Mouse (Mus musculus): Measurements from ENCODE around the gene Ndufb5. TPM values are rescaled to one million over a fixed set of nuclear protein-coding genes. Genes with fewer than 3 reads are reported as not detected.

Gene Ndufb5
- 304 TPM in 2 replicates for polyA plus RNA-seq (2014; fragmentation: Nextera tagmentation; extraction: Ambion mirVana)

- Histone ChIP-seq H3K4me2 (peak within 1 kb of the TSS; percentile 86), H3K4me1 (ENCODE audit: insufficient read depth) (0 out of 2 replicates have a peak, but pooled peaks cover 3% of the 10 kb centered on the region), H3K27ac (ENCODE audit: low read depth) (peak within 1 kb of the TSS; percentile 73; the same call in 1 of the 2 replicates), H3K9me3 (ENCODE audit: low read depth, low read length) (no peaks in the 10 kb centered on the region), H3K36me3 (ENCODE audit: insufficient read depth) (peaks cover 32% of the 10 kb centered on the region), H3K4me3 (ENCODE audit: low read depth, low read length) (peak within 1 kb of the TSS; percentile 87), H3K9ac (peak within 1 kb of the TSS; percentile 86), H3K27me3 (ENCODE audit: insufficient read depth, low read length) (no peaks in the 10 kb centered on the region)
- ATAC-seq (ENCODE audit: insufficient read depth), result peak; percentile 98
- DNase-seq, result peak; percentile 99
- under 1% methylated on average over 62 of the region's 62 CpGs for WGBS
- no peak for TF ChIP-seq CTCF (IDR thresholded peaks at IDR 0.05; ENCODE audit: low read depth)
These were observed at the start of gene Ndufb5 for GRCm38 (mm10) chr3:32736244-32737171. TSS of gene Ndufb5 (plus strand) at chr3:32736990.

GRCm38 (mm10) chr3:32687156-32687555, 49.6 kb upstream of the Ndufb5 start:
- no peak overlapping the region for H3K27ac ChIP-seq (ENCODE audit: low read depth)
- no peak overlapping the region for H3K4me2 ChIP-seq
- no peaks in the 10 kb centered on the region for H3K27me3 ChIP-seq (ENCODE audit: insufficient read depth, low read length)
- H3K36me3 ChIP-seq (ENCODE audit: insufficient read depth), result no peaks in the 10 kb centered on the region
- DNase-seq (no peak), ATAC-seq (ENCODE audit: insufficient read depth) (no peak)
- WGBS, result 53% methylated on average over 4 of the region's 4 CpGs
- no peak overlapping the region for H3K9ac ChIP-seq
- TF ChIP-seq CTCF (IDR thresholded peaks at IDR 0.05; ENCODE audit: low read depth), result peak; percentile 17; the same call in 1 of the 2 replicates
- H3K4me3 ChIP-seq (ENCODE audit: low read depth, low read length), result no peak overlapping the region
- H3K4me1 ChIP-seq (ENCODE audit: insufficient read depth), result no peaks in the 10 kb centered on the region; the same call in 1 of the 2 replicates
- H3K9me3 ChIP-seq (ENCODE audit: low read depth, low read length), result no peaks in the 10 kb centered on the region

GRCm38 (mm10) chr3:32689567-32689999, 47.2 kb upstream of the Ndufb5 start:
- Histone ChIP-seq H3K4me3 (ENCODE audit: low read depth, low read length) (no peak overlapping the region), H3K9ac (no peak overlapping the region), H3K4me2 (no peak overlapping the region), H3K27me3 (ENCODE audit: insufficient read depth, low read length) (no peaks in the 10 kb centered on the region), H3K4me1 (ENCODE audit: insufficient read depth) (no peaks in the 10 kb centered on the region; the same call in 1 of the 2 replicates), H3K9me3 (ENCODE audit: low read depth, low read length) (no peaks in the 10 kb centered on the region), H3K36me3 (ENCODE audit: insufficient read depth) (no peaks in the 10 kb centered on the region), H3K27ac (ENCODE audit: low read depth) (no peak overlapping the region)
- 54% methylated on average over 9 of the region's 9 CpGs for WGBS
- ATAC-seq (ENCODE audit: insufficient read depth) (no peak), DNase-seq (no peak)
- no peak for TF ChIP-seq CTCF (IDR thresholded peaks at IDR 0.05; ENCODE audit: low read depth)

- Histone ChIP-seq H3K4me3 (ENCODE audit: low read depth, low read length) (no peak overlapping the region), H3K27me3 (ENCODE audit: insufficient read depth, low read length) (no peaks in the 10 kb centered on the region), H3K9ac (no peak overlapping the region), H3K4me1 (ENCODE audit: insufficient read depth) (no peaks in the 10 kb centered on the region; the same call in 1 of the 2 replicates), H3K4me2 (no peak overlapping the region), H3K9me3 (ENCODE audit: low read depth, low read length) (no peaks in the 10 kb centered on the region), H3K36me3 (ENCODE audit: insufficient read depth) (no peaks in the 10 kb centered on the region), H3K27ac (ENCODE audit: low read depth) (no peak overlapping the region)
- WGBS, result 68% methylated on average over 3 of the region's 3 CpGs
- no peak for TF ChIP-seq CTCF (IDR thresholded peaks at IDR 0.05; ENCODE audit: low read depth)
- no peak for DNase-seq
- no peak for ATAC-seq (ENCODE audit: insufficient read depth)
These were observed 46.8 kb upstream of the Ndufb5 start for GRCm38 (mm10) chr3:32690008-32690407.

- Histone ChIP-seq H3K4me1 (ENCODE audit: insufficient read depth) (no peaks in the 10 kb centered on the region; the same call in 1 of the 2 replicates), H3K4me2 (no peak overlapping the region), H3K36me3 (ENCODE audit: insufficient read depth) (no peaks in the 10 kb centered on the region), H3K27ac (ENCODE audit: low read depth) (no peak overlapping the region), H3K9me3 (ENCODE audit: low read depth, low read length) (no peaks in the 10 kb centered on the region), H3K9ac (no peak overlapping the region), H3K4me3 (ENCODE audit: low read depth, low read length) (no peak overlapping the region), H3K27me3 (ENCODE audit: insufficient read depth, low read length) (no peaks in the 10 kb centered on the region)
- DNase-seq, result no peak
- ATAC-seq (ENCODE audit: insufficient read depth), result no peak
- WGBS, result 37% methylated on average over 1 of the region's 1 CpGs
- no peak for TF ChIP-seq CTCF (IDR thresholded peaks at IDR 0.05; ENCODE audit: low read depth)
These were observed 45.9 kb upstream of the Ndufb5 start for GRCm38 (mm10) chr3:32690901-32691300.

GRCm38 (mm10) chr3:32691841-32692240, 44.9 kb upstream of the Ndufb5 start:
- 61% methylated on average over 5 of the region's 5 CpGs for WGBS
- H3K4me3 ChIP-seq (ENCODE audit: low read depth, low read length), result no peak overlapping the region
- DNase-seq, result no peak
- no peaks in the 10 kb centered on the region for H3K36me3 ChIP-seq (ENCODE audit: insufficient read depth)
- ATAC-seq (ENCODE audit: insufficient read depth), result no peak
- H3K9me3 ChIP-seq (ENCODE audit: low read depth, low read length), result no peaks in the 10 kb centered on the region
- H3K4me1 ChIP-seq (ENCODE audit: insufficient read depth), result no peaks in the 10 kb centered on the region; the same call in 1 of the 2 replicates
- no peak for TF ChIP-seq CTCF (IDR thresholded peaks at IDR 0.05; ENCODE audit: low read depth)
- no peak overlapping the region for H3K27ac ChIP-seq (ENCODE audit: low read depth)
- H3K27me3 ChIP-seq (ENCODE audit: insufficient read depth, low read length), result no peaks in the 10 kb centered on the region
- no peak overlapping the region for H3K4me2 ChIP-seq
- no peak overlapping the region for H3K9ac ChIP-seq

- Histone ChIP-seq H3K27ac (ENCODE audit: low read depth) (no peak overlapping the region), H3K9me3 (ENCODE audit: low read depth, low read length) (no peaks in the 10 kb centered on the region), H3K4me1 (ENCODE audit: insufficient read depth) (no peaks in the 10 kb centered on the region; the same call in 1 of the 2 replicates), H3K27me3 (ENCODE audit: insufficient read depth, low read length) (no peaks in the 10 kb centered on the region), H3K4me3 (ENCODE audit: low read depth, low read length) (no peak overlapping the region), H3K4me2 (no peak overlapping the region), H3K9ac (no peak overlapping the region), H3K36me3 (ENCODE audit: insufficient read depth) (no peaks in the 10 kb centered on the region)
- ATAC-seq (ENCODE audit: insufficient read depth), result no peak
- no peak for DNase-seq
- WGBS, result 74% methylated on average over 5 of the region's 5 CpGs
- no peak for TF ChIP-seq CTCF (IDR thresholded peaks at IDR 0.05; ENCODE audit: low read depth)
These were observed 42.6 kb upstream of the Ndufb5 start for GRCm38 (mm10) chr3:32694211-32694610.

Data from lung, embryonic 14.5 days (tissue).